Mouse (Mus musculus): Measurements from ENCODE around the gene Smim6.

DNA sequence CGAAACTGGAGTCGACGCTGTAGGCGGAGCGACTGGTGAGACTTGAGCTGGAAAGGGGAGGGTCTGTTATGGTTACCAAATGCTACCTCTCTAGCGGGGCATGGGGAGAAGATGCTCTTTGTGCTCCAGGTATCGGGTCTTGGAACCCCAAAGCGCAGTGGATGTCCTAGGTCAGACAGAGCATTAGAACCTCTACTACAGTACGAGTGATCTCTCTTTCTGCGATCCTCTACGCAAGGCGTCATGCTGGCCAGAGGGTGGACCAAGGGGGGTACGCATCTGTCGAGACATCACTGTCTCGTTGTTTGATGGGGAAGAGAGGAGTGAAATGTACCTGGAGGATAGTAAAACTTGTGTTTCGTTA is 21.9 kb downstream of the Smim6 start:
- TF ChIP-seq CTCF (conservative IDR thresholded peaks at IDR 0.05; ENCODE audit: low read length) (no peak), NANOG (IDR thresholded peaks at IDR 0.05; ENCODE audit: borderline replicate concordance, low read length) (no peak), POU5F1 (IDR thresholded peaks at IDR 0.05; ENCODE audit: borderline replicate concordance, low read length) (no peak)

All from E14TG2a.4 (cell line).